13 mouse cellular contexts compared by ENCODE assay signal in the genomic region with DNA sequence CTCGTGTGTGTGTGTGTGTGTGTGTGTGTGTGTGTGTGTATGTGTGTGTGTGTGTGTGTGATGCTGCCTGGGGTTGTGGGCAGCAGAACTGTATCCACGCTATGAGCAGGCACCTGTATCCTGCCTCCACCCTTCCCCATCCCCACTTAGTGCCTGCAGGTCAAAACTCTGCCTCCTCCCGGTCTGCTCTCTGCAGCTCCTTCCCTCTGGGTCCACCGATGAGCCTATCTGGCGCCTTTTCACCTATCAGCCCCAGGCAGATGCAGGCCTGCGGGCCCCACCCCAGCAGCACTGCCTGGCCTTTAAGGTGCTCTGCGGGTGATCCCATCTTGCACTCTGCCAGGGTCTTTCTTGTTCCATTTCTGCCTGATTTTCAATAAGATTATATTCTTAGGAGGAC. TPM values are rescaled to one million over a fixed set of nuclear protein-coding genes. Genes with fewer than 3 reads are reported as not detected.
DNase-seq lines count a peak whose midpoint lies in the region; ATAC-seq and TF ChIP-seq lines count a peak whose summit lies in the region.
"Had no signal": no experiment of that assay in that cellular context is flagged by ENCODE, and none has a peak within 500 bp of the region (broad histone marks: within the 10 kb centered on the region; RNA-seq: fewer than 3 reads in every experiment).

No protein-coding gene starts in this region.

- no peaks in the 10 kb centered on the region for H3K36me3 ChIP-seq in heart, adult 2 months (ENCODE audit: control insufficient read depth, insufficient read depth, low read length)
- H3K36me3 ChIP-seq in stomach, embryonic 14.5 days (ENCODE audit: control insufficient read depth, insufficient read depth, low read length): no peaks in the 10 kb centered on the region
- no peaks in the 10 kb centered on the region for H3K36me3 ChIP-seq in stomach, postnatal 0 days (ENCODE audit: control insufficient read depth, insufficient read depth, low read length)
- H3K36me3 ChIP-seq in liver, postnatal 0 days (replicated peaks; ENCODE audit: insufficient read depth, low read length): no peaks in the 10 kb centered on the region

- TF ChIP-seq POLR2A in heart, adult 2 months (IDR thresholded peaks at IDR 0.05; ENCODE audit: insufficient read depth, low read depth, low read length): no peak

- TF ChIP-seq EP300 in heart, adult 2 months (IDR thresholded peaks at IDR 0.05; ENCODE audit: insufficient read depth, low read depth, low read length): no peak
- no peak for TF ChIP-seq EP300 in stomach, postnatal 0 days (optimal IDR thresholded peaks at IDR 0.05)
- TF ChIP-seq EP300 in liver, postnatal 0 days (IDR thresholded peaks at IDR 0.05; ENCODE audit: low read depth): peak; percentile 98

- H3K4me1 ChIP-seq in heart, adult 2 months (ENCODE audit: control insufficient read depth, insufficient read depth, low read length): no peaks in the 10 kb centered on the region
- H3K4me1 ChIP-seq in stomach, embryonic 14.5 days (ENCODE audit: control insufficient read depth, insufficient read depth, low read length): no peaks in the 10 kb centered on the region
- no peaks in the 10 kb centered on the region for H3K4me1 ChIP-seq in stomach, postnatal 0 days (replicated peaks; ENCODE audit: control insufficient read depth, insufficient read depth)
- H3K4me1 ChIP-seq in liver, postnatal 0 days (ENCODE audit: insufficient read depth): peaks cover 45% of the 10 kb centered on the region

- intact Hi-C loops in heart, adult 2 months (cut with DNase I): no loop called here
- intact Hi-C loops in left cerebral cortex, postnatal 14 days (cut with DNase I): no loop called here
- intact Hi-C loops in left cerebral cortex, postnatal 10 days (cut with DNase I): no loop called here

- no peaks in the 10 kb centered on the region for H3K27me3 ChIP-seq in heart, adult 2 months (ENCODE audit: control insufficient read depth, insufficient read depth, low read length)
- no peaks in the 10 kb centered on the region for H3K27me3 ChIP-seq in stomach, embryonic 14.5 days (ENCODE audit: control insufficient read depth, insufficient read depth, low read length)
- H3K27me3 ChIP-seq in stomach, postnatal 0 days (ENCODE audit: control insufficient read depth, insufficient read depth, low read length): no peaks in the 10 kb centered on the region
- H3K27me3 ChIP-seq in liver, postnatal 0 days (ENCODE audit: insufficient read depth, low read length): no peaks in the 10 kb centered on the region
- H3K27me3 ChIP-seq: Patski had no signal

- H3K9me3 ChIP-seq in stomach, embryonic 14.5 days (ENCODE audit: control insufficient read depth, low read depth, low read length): no peaks in the 10 kb centered on the region
- no peaks in the 10 kb centered on the region for H3K9me3 ChIP-seq in stomach, postnatal 0 days (ENCODE audit: control insufficient read depth, low read length)
- no peaks in the 10 kb centered on the region for H3K9me3 ChIP-seq in liver, postnatal 0 days (ENCODE audit: low read length)

- 69% methylated on average over 6 of the region's 7 CpGs for WGBS in heart, adult 2 months
- 68% methylated on average over 6 of the region's 7 CpGs for WGBS in stomach, embryonic 14.5 days
- WGBS in stomach, postnatal 0 days: 70% methylated on average over 6 of the region's 7 CpGs
- WGBS in liver, postnatal 0 days (ENCODE audit: insufficient replicate concordance): 58% methylated on average over 6 of the region's 7 CpGs

- H3K27ac ChIP-seq in heart, adult 2 months: no peak overlapping the region
- no peak overlapping the region for H3K27ac ChIP-seq in stomach, embryonic 14.5 days (ENCODE audit: low read length)
- no peak overlapping the region for H3K27ac ChIP-seq in stomach, postnatal 0 days (replicated peaks)
- peak overlapping the region; percentile 94 for H3K27ac ChIP-seq in liver, postnatal 0 days (ENCODE audit: low read depth)
- H3K27ac ChIP-seq: hindbrain, postnatal 0 days; left cerebral cortex, adult 2 months had no signal

- no peak overlapping the region for H3K4me3 ChIP-seq in heart, adult 2 months
- no peak overlapping the region for H3K4me3 ChIP-seq in stomach, embryonic 14.5 days (ENCODE audit: low read depth, low read length)
- no peak overlapping the region for H3K4me3 ChIP-seq in stomach, postnatal 0 days (ENCODE audit: low read depth, low read length)
- H3K4me3 ChIP-seq in liver, postnatal 0 days (ENCODE audit: low read depth, low read length): peak overlapping the region; percentile 16
- H3K4me3 ChIP-seq: left cerebral cortex, adult 2 months had no signal

- H3K4me2 ChIP-seq in stomach, embryonic 14.5 days (replicated peaks; ENCODE audit: low read depth, low read length): no peak overlapping the region
- no peak overlapping the region for H3K4me2 ChIP-seq in stomach, postnatal 0 days (replicated peaks; ENCODE audit: low read depth)
- peak overlapping the region; percentile 51 for H3K4me2 ChIP-seq in liver, postnatal 0 days (ENCODE audit: low read depth, low read length)

- ATAC-seq in stomach, embryonic 14.5 days (ENCODE audit: insufficient number of reproducible peaks, insufficient read depth, low FRiP score, low read depth): peak; percentile 74; the same call in 1 of the 2 replicates
- ATAC-seq in stomach, postnatal 0 days (ENCODE audit: low FRiP score, low TSS enrichment): no peak
- peak; percentile 82 for ATAC-seq in liver, postnatal 0 days
- ATAC-seq: hindbrain, postnatal 0 days; Patski had no signal

- no peak for TF ChIP-seq CTCF in heart, adult 2 months (IDR thresholded peaks at IDR 0.05)
- no peak for TF ChIP-seq CTCF in stomach, postnatal 0 days (IDR thresholded peaks at IDR 0.05; ENCODE audit: low read depth)
- TF ChIP-seq CTCF in liver, postnatal 0 days (IDR thresholded peaks at IDR 0.05; ENCODE audit: low read depth): peak; percentile 49

- H3K9ac ChIP-seq in heart, adult 2 months (ENCODE audit: low read depth, low read length): no peak overlapping the region
- H3K9ac ChIP-seq in stomach, embryonic 14.5 days (replicated peaks; ENCODE audit: low read depth, low read length): no peak overlapping the region
- H3K9ac ChIP-seq in stomach, postnatal 0 days (ENCODE audit: low read length): no peak overlapping the region
- H3K9ac ChIP-seq in liver, postnatal 0 days (replicated peaks): peak overlapping the region; percentile 22

- DNase-seq in heart, adult 11 months: peak; percentile 41
- no peak for DNase-seq in heart, adult 2 months
- no peak for DNase-seq in stomach, postnatal 0 days (ENCODE audit: low spot score)
- peak; percentile 79 for DNase-seq in liver, postnatal 0 days
- no peak for DNase-seq in left cerebral cortex, postnatal 14 days (ENCODE audit: low spot score in 2 of 2)
- no peak for DNase-seq in retina, postnatal 1 day
- DNase-seq in left cerebral cortex, postnatal 10 days (ENCODE audit: extremely low spot score in 1 of 2, low spot score in 2 of 2): no peak
- DNase-seq: heart, adult 18-20 months; kidney, postnatal 4 days had no signal

- no peaks in the 10 kb centered on the region for H3K79me2 ChIP-seq in heart, adult 2 months (replicated peaks; ENCODE audit: control insufficient read depth, insufficient read depth, low read length)

RNA-seq across cellular contexts. Expression of gene Slc20a1, which starts 29.1 kb away (rescaled TPM):
- 10 to 100 TPM; 10.1 to 15.9 TPM for total RNA-seq in heart, adult 2 months (2021)
- polyA plus RNA-seq in heart, adult 2 months (2012; rRNA removed): 14.7 and 24.7 TPM in 2 replicates
- 34.4 and 35.6 TPM in 2 replicates for polyA plus RNA-seq in stomach, embryonic 14.5 days (2014; fragmentation: Nextera tagmentation; extraction: Ambion mirVana)
- polyA plus RNA-seq in stomach, postnatal 0 days (2015; fragmentation: Nextera tagmentation; extraction: Ambion mirVana): 8.9 TPM in 2 replicates
- polyA plus RNA-seq in liver, postnatal 0 days (2015; fragmentation: Nextera tagmentation; extraction: Ambion mirVana): 20.2 and 24.9 TPM in 2 replicates
- 100 to 1,000 TPM; 127 to 130 TPM for total RNA-seq in left cerebral cortex, postnatal 14 days (2021)
- total RNA-seq in left cerebral cortex, postnatal 10 days (2021): 100 to 1,000 TPM; 123 to 124 TPM

Comparison
In these comparisons a context has a peak if more than half of its experiments do, and no peak if none do; other contexts are left out.
1. DNase-seq: peak in heart, adult 11 months (single experiment) and liver, postnatal 0 days (single experiment); none in heart, adult 2 months (0 of 2), stomach, postnatal 0 days (single experiment), left cerebral cortex, postnatal 14 days (0 of 2), retina, postnatal 1 day (single experiment) and left cerebral cortex, postnatal 10 days (0 of 2).